Mouse (Mus musculus) bone marrow macrophage, adult 2 months (primary cell): ENCODE results near the gene Mrps18b. TPM values are rescaled to one million over a fixed set of nuclear protein-coding genes. Genes with fewer than 3 reads are reported as not detected.
"Not testable (repeated sequence)": the region's sequence is repeated elsewhere in the genome, so short reads cannot be mapped to it uniquely, and the experiment has no call there.

Experiments
- H3K27ac ChIP-seq: 2 replicates; pipeline ENCODE4 v1.5.1; 2012; ENCODE audit warnings: low read depth, low read length; ENCODE audit not compliant: insufficient read depth
- H3K4me1 ChIP-seq: 2 replicates; pipeline ENCODE4 v1.6.1; 2012; ENCODE audit warnings: low read length; ENCODE audit not compliant: control insufficient read depth, insufficient read depth
- H3K4me3 ChIP-seq: 2 replicates; pipeline ENCODE4 v1.5.1; 2012; ENCODE audit warnings: mild to moderate bottlenecking, low read length, moderate library complexity; ENCODE audit not compliant: insufficient read depth
- CTCF ChIP-seq: IDR thresholded peaks from 2 replicates; pipeline ENCODE4 v1.5.1; 2012; ENCODE audit warnings: low read depth, mild to moderate bottlenecking, low read length, moderate library complexity
- POLR2A ChIP-seq: IDR thresholded peaks from 2 replicates; pipeline ENCODE4 v1.6.1; 2012; ENCODE audit warnings: mild to moderate bottlenecking, low read depth, low read length, borderline replicate concordance
- polyA plus RNA-seq: library from polyadenylated mRNA; stranded (reverse); fragments of >200 nt; gene quantifications from 2 replicates; pipeline ENCODE4 v1.2.4, GENCODE M21; 2012; ENCODE audit not compliant: missing spikeins, insufficient read depth, insufficient read length

Mrps18b gene
- 21.0 and 29.4 TPM in 2 replicates for polyA plus RNA-seq

DNA sequence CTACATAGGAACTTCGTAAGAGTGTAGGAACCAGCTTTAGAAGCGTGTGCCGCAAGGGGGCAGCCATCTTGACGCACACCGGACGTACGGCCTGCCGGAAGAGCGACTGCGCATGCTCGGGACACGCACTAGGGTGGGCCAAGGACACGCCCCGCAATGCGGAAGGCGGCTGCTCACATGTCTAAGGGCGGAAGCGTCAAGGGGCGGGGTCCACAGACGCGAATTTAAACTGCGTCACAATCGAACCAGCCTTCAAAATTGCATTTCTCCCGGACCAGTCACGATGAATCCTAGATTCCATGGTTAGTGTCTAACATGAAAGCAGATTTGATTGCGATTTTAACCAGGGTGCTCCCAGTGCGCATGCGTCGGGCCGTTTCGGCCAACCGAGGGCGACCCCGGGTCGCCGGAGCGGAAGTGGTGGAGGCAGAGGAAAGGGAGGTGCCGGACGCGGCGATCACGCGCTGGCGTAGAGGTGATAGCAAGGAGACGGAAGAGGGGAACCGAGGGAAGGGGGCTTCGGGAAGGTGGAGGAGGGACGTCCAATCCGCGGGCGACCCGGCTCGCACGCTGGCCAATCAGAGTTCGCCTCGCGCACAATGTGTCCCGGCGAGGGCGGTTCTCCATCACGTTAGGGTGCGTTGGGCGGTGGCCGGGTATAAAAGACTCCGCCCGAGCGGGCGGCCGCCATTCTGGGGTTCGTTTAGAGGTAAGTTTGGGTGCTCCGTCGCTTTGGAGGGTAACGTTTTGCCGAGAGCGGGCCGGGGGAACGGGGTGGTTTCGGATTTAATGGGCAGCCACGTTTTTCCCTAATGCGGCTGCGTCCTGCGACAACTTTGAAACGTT, at the start of gene Mrps18b, which contains the start of gene Ppp1r10:
Mrps18b (minus strand) TSS at position 93 of the 846 bp plus-strand sequence.
Ppp1r10 (plus strand) TSS at position 138 of the 846 bp plus-strand sequence.
- Histone ChIP-seq H3K4me1 (peaks cover 24% of the 10 kb centered on the region), H3K27ac (peak within 1 kb of the TSS; percentile 98), H3K4me3 (peak within 1 kb of the TSS; percentile 83)
- peak; percentile 88 for TF ChIP-seq POLR2A
- no peak for TF ChIP-seq CTCF

DNA sequence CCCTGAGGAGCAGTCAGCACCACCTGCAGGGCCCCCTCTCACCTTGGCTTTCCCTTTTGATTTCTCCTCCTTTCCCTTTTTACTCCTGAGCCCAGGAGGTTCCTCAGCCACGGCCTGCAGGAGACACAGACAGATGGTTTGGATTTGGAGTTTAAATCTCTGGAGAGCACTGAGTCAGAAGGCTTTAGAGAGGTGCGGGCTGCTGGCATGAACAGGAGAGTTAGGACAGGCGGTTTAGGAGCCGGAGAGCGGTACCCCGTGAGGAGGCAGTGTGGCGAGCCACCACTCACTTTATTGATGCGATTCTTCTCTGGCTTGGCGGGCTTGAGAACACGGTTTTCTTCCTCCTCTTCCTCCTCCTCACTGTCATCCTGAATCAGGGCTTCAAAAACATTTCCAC, 47.1 kb upstream of the Mrps18b start:
- H3K4me1 ChIP-seq = peaks cover 5% of the 10 kb centered on the region; the same call in 1 of the 2 replicates
- H3K27ac ChIP-seq = no peak overlapping the region
- no peak overlapping the region for H3K4me3 ChIP-seq
- no peak for TF ChIP-seq CTCF
- TF ChIP-seq POLR2A = no peak

DNA sequence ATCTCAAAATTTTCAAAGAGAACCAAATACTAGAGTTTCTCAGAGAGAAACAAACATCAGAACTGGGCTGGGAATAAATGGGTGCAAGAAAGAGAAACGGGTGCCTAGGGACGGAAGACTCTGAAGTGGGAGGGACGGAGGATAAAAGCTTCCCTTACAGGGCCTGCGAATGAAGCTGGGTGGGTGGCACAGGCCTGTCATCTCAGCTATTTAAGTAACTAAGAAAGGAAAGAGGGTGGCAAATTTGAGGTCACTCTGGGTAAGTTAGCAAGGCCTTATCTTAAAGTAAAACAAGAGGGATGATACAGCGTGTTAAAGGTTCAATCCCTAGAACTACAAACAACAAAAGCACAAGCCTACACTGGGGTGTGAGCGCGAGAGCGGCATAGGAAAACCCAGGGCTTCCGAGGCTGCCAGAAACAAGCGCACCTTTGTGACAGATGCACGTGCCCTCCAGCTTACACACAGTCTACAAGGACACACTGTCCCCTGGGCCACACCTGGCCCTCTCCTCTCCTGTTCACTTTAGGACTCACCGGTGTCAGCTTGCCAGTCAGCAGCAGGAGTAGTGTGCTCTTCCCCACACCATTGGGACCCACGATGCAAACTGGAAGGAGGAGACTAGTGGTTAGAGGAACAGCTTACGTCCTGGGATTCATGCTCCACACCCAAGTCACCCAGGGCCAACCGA, 42.5 kb upstream of the Mrps18b start:
- H3K4me3 ChIP-seq = no peak overlapping the region
- no peak overlapping the region for H3K27ac ChIP-seq
- no peak for TF ChIP-seq CTCF
- TF ChIP-seq POLR2A = no peak
- no peaks in the 10 kb centered on the region for H3K4me1 ChIP-seq

DNA sequence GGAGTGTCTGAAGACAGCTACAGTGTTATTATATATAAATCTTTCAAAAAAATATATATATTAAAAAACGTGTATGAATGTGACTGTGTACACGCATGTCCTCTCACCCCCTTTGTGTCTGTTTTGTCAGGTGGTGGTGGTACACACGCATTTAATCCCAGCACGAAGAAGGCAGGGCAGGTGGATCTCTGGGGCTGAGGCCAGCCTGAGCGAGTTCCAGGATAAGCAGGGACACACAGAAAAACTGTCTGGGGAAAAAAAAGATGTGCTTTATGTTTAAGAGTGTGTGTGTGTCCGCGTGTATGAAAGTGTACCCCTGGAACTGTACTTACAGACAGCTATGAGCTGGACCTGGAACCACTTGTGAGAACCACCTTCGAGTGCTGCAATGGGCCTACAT, 38.5 kb upstream of the Mrps18b start:
- no peak overlapping the region for H3K4me3 ChIP-seq
- no peaks in the 10 kb centered on the region for H3K4me1 ChIP-seq
- no peak for TF ChIP-seq POLR2A
- no peak for TF ChIP-seq CTCF
- no peak overlapping the region for H3K27ac ChIP-seq

DNA sequence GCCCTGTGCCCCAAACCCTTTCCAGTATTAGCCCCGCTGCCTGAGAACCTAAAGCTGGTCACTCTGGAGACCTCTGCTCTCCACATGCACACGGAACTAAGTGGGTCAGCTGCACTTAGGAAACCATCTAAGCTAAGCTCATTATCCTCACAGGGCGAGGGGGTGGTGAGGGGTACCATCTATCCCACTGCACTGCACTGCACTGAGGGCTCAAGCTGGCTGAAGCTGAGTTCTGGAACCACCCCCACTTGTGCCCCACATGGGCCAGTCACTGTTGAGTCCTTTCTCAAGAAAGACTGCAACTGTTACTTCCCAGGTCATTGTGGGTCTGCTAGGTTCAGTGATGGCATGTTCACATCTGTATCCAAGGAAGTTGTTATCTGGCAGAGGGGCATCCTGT, 36.4 kb upstream of the Mrps18b start:
- not testable (repeated sequence) for H3K27ac ChIP-seq, H3K4me3 ChIP-seq, H3K4me1 ChIP-seq

DNA sequence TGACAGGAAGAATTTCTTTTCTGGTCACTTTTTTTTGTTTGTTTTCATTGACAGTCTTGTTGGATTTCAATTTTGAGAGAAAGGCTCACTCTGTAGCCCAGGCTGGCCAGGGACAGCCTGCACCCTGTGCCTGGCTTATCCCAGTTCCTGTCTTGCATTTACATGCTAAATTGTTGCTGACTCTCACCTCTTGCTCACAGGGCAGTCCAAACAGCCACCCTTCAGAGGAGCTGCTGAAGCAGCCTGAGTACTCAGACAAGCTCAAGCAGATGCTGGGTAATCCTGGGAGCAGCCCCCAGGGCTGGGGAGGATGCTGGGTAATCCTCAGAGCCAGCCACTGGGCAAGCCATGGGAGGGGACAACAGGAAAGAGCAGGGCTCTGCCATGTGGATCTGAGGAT, 34.8 kb upstream of the Mrps18b start:
- H3K4me1 ChIP-seq, H3K27ac ChIP-seq, H3K4me3 ChIP-seq: not testable (repeated sequence)

DNA sequence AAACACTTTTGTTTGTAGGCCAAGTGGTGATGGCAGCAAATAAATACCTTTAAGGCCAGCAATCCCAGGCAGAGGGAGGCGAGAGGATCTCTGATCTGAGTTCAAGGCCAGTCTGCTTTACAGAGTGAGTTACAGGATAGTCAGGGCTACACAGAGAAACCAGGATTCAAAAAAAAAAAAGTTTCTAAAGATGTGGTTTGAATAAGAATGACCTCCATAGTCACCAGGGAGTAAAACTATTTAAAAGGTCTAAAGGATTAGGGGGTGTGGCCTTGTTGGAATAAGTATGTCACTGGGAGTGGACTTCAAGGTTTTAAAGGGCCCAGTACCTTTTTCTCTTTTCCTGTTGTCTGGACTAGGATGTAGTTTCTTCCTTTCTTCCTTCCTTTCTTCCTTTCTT, 23.8 kb upstream of the Mrps18b start:
- Histone ChIP-seq H3K4me3 (no peak overlapping the region), H3K27ac (no peak overlapping the region), H3K4me1 (no peaks in the 10 kb centered on the region)
- TF ChIP-seq CTCF (no peak), POLR2A (no peak)

DNA sequence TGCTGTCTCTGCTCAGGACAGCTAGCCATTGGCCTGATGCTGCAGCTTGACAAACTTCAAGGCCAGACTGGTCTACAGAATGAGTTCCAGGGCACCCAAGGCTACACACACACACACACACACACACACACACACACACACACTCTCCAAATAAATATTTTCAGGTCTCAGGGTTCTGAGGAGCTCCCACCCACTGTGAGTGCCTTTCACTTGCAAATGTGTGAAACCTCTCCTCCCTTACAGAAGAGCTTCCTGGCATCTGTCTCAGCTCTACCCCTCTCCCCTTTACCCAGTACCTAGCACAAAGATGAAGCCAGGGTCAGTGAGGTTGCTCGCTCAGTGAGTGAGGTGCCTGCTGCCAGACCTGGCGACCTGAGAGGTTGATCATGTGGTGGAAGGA, 22.9 kb upstream of the Mrps18b start:
- Histone ChIP-seq H3K4me1 (no peaks in the 10 kb centered on the region), H3K27ac (no peak overlapping the region), H3K4me3 (no peak overlapping the region)
- no peak for TF ChIP-seq POLR2A
- TF ChIP-seq CTCF = no peak

DNA sequence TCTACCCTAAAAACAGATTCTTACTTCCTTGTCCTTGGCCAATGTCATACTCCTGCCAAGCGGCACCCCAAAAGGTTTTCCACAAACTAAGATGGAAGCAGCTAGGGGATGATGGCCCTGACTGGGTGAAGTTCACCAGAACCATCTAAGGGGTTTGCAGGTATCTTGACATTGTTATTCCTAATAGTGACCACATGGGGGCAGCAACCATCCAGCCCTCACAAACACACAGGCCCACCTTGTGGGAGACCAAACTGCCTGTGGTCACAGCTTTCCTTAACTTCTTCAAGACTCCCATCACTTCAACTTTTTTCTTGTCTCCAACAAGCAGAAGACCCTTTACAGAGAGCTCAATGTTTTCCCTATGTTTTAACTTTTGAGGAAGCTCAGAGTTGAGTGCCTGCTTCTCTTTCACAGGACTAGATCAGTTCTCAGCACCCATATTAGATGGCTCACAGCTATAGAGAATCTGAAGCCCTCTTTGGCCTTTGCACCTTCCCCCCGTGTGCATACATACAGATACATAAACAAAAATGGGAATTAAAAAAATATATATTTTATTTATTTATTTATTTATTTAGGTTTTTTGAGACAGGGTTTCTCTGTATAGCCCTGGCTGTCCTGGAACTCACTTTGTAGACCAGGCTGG, 21.6 kb upstream of the Mrps18b start:
- H3K27ac ChIP-seq = no peak overlapping the region
- H3K4me1 ChIP-seq = no peaks in the 10 kb centered on the region
- H3K4me3 ChIP-seq = no peak overlapping the region
- TF ChIP-seq CTCF = peak; percentile 79
- no peak for TF ChIP-seq POLR2A

DNA sequence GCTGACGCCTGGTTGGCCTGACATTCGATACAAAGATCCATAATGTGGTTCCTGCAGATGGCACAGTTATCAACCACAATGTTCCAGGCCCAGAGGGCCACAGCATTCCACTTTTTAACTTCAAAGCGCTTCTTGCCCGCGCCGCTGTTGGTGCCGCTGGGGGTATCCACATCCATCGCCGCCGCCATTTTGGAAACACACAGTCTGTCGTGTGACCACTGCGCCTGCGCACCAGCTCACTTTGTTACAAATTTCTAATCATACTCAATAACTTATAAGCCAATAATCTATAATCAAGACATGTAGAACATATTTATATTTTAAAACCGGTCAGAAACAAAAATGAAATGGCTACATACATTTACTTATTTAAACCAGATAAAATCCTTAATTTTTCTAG, 19.6 kb upstream of the Mrps18b start:
- not testable (repeated sequence) for H3K4me1 ChIP-seq, H3K4me3 ChIP-seq, H3K27ac ChIP-seq
